Mouse (Mus musculus) heart, postnatal 25 days (tissue): Measurements from ENCODE around the gene Fam217b. TPM values are rescaled to one million over a fixed set of nuclear protein-coding genes. Genes with fewer than 3 reads are reported as not detected.

Experiments
- DNase-seq: peaks from one replicate; pipeline ENCODE4 v3.0.0; 2022; ENCODE audit warnings: low spot score
- intact Hi-C: fragments of 180-260 bp; cut with DNase I; formaldehyde crosslinking; loops from one replicate; pipeline ENCODE4 v1.15.1; 2025
- total RNA-seq, 2 experiments: library from RNA; stranded (reverse); gene quantifications; 2 replicates each; pipeline ENCODE4 v1.2.3; 2021

Fam217b gene
- total RNA-seq, 2 experiments from 2014 or later = 10.7 to 11.7 TPM

GRCm38 (mm10) chr2:178433495-178433894, 19.2 kb downstream of the Fam217b start:
- intact Hi-C loops = no loop called here
- no peak for DNase-seq

GRCm38 (mm10) chr2:178433903-178434302, 19.6 kb downstream of the Fam217b start:
- no peak for DNase-seq
- intact Hi-C loops = no loop called here

- intact Hi-C loops = no loop called here
Observed at GRCm38 (mm10) chr2:178437311-178437710, 23.0 kb downstream of the Fam217b start.

GRCm38 (mm10) chr2:178449386-178449785, 35.1 kb downstream of the Fam217b start:
- DNase-seq = no peak
- intact Hi-C loops = no loop called here

More at GRCm38 (mm10) chr2:178437311-178437710, 23.0 kb downstream of the Fam217b start:
- DNase-seq = no peak

GRCm38 (mm10) chr2:178450236-178450635, 35.9 kb downstream of the Fam217b start:
- intact Hi-C loops = no loop called here
- DNase-seq = no peak

- intact Hi-C loops = no loop called here
- DNase-seq = no peak
Observed at GRCm38 (mm10) chr2:178450961-178451360, 36.6 kb downstream of the Fam217b start.

- intact Hi-C loops = no loop called here
- no peak for DNase-seq
Observed at GRCm38 (mm10) chr2:178454664-178455516, 40.6 kb downstream of the Fam217b start.

GRCm38 (mm10) chr2:178457414-178457813, 43.1 kb downstream of the Fam217b start:
- intact Hi-C loops = no loop called here

GRCm38 (mm10) chr2:178460353-178460752, 46.0 kb downstream of the Fam217b start:
- DNase-seq = no peak
- intact Hi-C loops = no loop called here

More at GRCm38 (mm10) chr2:178457414-178457813, 43.1 kb downstream of the Fam217b start:
- DNase-seq = no peak

GRCm38 (mm10) chr2:178471546-178472480, 57.5 kb downstream of the Fam217b start:
- DNase-seq = no peak
- intact Hi-C loops = no loop called here

GRCm38 (mm10) chr2:178473916-178474315, 59.6 kb downstream of the Fam217b start:
- DNase-seq = no peak
- intact Hi-C loops = no loop called here

Other genes with a start within 250 kb of the Fam217b start
- gene Sycp2, start 6.8 kb upstream of the Fam217b start, total RNA-seq = 1 to 10 TPM in 1 of 2 experiments, under 1 TPM in 1; 0.87 to 1.7 TPM
- 10 to 100 TPM; 19.0 to 21.3 TPM for gene Ppp1r3d, start 52 bp upstream of the Fam217b start, total RNA-seq
- gene Cdh26, start 16.0 kb downstream of the Fam217b start, total RNA-seq = not detected